Mouse (Mus musculus): ENCODE measurements around the gene Urb2. TPM values are rescaled to one million over a fixed set of nuclear protein-coding genes. Genes with fewer than 3 reads are reported as not detected.

The Urb2 gene
- polyA plus RNA-seq, 1 experiment from 2014 or later = 5.5 TPM

DNA sequence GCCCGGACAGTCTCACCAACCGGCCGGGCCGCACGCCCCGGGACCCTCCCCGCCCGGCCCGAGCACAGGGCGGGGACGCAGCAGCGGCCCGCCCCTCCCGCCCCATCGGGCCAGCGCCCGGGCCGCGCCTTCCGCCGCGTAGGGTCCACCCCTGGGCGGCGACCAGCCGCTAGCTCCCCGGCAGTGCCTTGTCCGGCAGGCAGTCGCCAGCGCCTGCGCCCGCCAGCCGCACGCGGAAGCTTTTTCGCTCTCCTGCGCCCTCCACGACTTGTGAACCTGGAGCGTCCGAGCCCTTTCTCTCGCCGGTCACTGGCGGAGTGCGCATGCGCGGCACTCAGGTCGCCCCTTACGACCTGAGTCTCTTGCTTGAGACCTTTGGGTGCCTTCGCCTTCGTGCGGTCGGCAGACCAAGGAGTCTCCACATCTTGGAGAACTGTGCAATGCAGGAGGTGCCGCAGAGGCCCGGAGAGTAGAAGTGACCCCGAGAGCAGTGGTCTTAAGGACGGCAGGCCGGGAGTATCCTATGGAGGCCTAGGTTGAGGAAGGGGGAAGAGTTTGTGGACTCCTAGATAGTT, 38.4 kb upstream of the Urb2 start, which contains the start of gene Abcb10:
Gene Abcb10 (minus strand): TSS at position 297 of the 575 bp plus-strand sequence.
- Histone ChIP-seq H3K36me3 (replicated peaks; ENCODE audit: control insufficient read depth, insufficient read depth) (no peaks in the 10 kb centered on the region), H3K4me2 (replicated peaks) (peak within 1 kb of the TSS; percentile 95), H3K27me3 (ENCODE audit: control insufficient read depth, insufficient read depth, low read length) (no peaks in the 10 kb centered on the region), H3K27ac (peak within 1 kb of the TSS; percentile 69), H3K9ac (peak within 1 kb of the TSS; percentile 88), H3K9me3 (ENCODE audit: control insufficient read depth, low read length) (no peaks in the 10 kb centered on the region), H3K4me3 (replicated peaks; ENCODE audit: low read length) (peak within 1 kb of the TSS; percentile 89), H3K4me1 (replicated peaks; ENCODE audit: control insufficient read depth, insufficient read depth, low read length) (peaks cover 10% of the 10 kb centered on the region)
- ATAC-seq (ENCODE audit: low FRiP score) (peak; percentile 90), DNase-seq (ENCODE audit: low spot score) (peak; percentile 77)
- under 1% methylated on average over 55 of the region's 56 CpGs for WGBS

DNA sequence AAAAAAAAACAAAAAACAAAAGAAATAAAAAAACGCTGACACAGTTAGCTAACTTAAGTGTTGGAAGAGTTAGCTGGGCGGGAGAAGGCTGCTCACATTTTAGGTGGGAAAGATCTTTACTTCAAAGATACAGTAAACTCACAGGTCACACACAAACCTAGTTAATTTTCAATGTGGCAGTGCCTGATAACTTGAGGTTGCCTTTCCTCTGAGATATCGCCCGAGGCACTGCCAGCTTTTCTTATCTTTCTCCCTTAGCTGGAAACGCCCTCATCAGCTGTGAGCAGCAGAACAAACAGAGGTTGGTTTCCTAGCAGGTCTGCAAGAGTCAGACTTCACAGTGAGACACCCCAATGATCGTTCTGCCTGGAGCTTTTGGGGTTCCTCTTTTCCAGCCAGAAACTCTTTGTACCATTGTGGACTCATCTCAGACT, 32.7 kb upstream of the Urb2 start:
- ATAC-seq (ENCODE audit: low FRiP score) (no peak), DNase-seq (ENCODE audit: low spot score) (no peak)
- no peak overlapping the region for H3K4me3 ChIP-seq (replicated peaks; ENCODE audit: low read length)
- no peaks in the 10 kb centered on the region for H3K36me3 ChIP-seq (replicated peaks; ENCODE audit: control insufficient read depth, insufficient read depth)
- H3K27me3 ChIP-seq (ENCODE audit: control insufficient read depth, insufficient read depth, low read length) = no peaks in the 10 kb centered on the region
- H3K9ac ChIP-seq = no peak overlapping the region
- 75% methylated on average over 6 of the region's 6 CpGs for WGBS
- no peaks in the 10 kb centered on the region for H3K4me1 ChIP-seq (replicated peaks; ENCODE audit: control insufficient read depth, insufficient read depth, low read length)
- no peak overlapping the region for H3K27ac ChIP-seq
- H3K4me2 ChIP-seq (replicated peaks) = no peak overlapping the region
- H3K9me3 ChIP-seq (ENCODE audit: control insufficient read depth, low read length) = no peaks in the 10 kb centered on the region

GRCm38 (mm10) chr8:123989128-123989527, 32.2 kb upstream of the Urb2 start:
- no peak overlapping the region for H3K4me3 ChIP-seq (replicated peaks; ENCODE audit: low read length)
- WGBS = 84% methylated on average over 7 of the region's 7 CpGs
- no peak for ATAC-seq (ENCODE audit: low FRiP score)

DNA sequence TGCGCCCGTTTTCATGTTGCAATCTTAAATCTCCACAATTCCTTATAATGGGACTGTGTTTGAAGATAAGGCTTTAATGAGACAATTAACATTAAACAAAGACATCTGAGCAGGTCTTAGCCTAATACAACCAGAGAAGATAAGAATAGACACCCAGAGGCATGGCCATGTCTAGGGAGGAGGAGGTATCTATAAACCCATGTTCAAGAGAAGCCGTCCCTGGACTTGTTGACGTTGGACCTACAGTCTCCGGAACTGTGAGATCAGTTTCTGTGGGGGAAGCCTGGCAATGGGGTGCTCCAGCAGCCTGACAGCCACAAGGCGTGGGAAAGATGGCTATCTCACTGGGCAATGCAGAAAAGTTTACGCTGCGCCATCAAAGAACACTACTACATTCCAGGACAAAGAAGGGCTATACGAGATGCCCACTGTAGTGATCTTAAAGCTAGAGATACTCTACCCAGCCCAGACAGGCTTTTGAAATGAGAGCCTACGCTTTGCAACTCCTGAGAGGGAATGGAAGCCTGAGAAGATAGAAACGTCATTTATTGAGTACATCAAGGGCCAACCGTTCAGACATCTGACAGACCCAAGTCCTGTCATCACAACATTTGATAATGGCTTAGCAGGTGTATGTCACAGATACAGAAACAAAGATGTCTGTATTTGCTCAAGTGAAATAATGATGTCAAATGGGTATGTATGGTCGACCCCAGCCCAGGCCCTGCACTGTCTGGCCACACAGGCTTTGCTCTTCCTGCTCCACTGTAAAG, 30.8 kb upstream of the Urb2 start:
- H3K36me3 ChIP-seq (replicated peaks; ENCODE audit: control insufficient read depth, insufficient read depth) = 0 out of 2 replicates have a peak, but pooled peaks cover 8% of the 10 kb centered on the region
- H3K9ac ChIP-seq = no peak overlapping the region
- no peak overlapping the region for H3K4me2 ChIP-seq (replicated peaks)
- DNase-seq (ENCODE audit: low spot score) (no peak), ATAC-seq (ENCODE audit: low FRiP score) (no peak)
- no peak overlapping the region for H3K27ac ChIP-seq
- H3K4me3 ChIP-seq (replicated peaks; ENCODE audit: low read length) = no peak overlapping the region
- no peaks in the 10 kb centered on the region for H3K9me3 ChIP-seq (ENCODE audit: control insufficient read depth, low read length)
- H3K4me1 ChIP-seq (replicated peaks; ENCODE audit: control insufficient read depth, insufficient read depth, low read length) = no peaks in the 10 kb centered on the region
- 93% methylated on average over 13 of the region's 13 CpGs for WGBS
- H3K27me3 ChIP-seq (ENCODE audit: control insufficient read depth, insufficient read depth, low read length) = no peaks in the 10 kb centered on the region

More at GRCm38 (mm10) chr8:123989128-123989527, 32.2 kb upstream of the Urb2 start:
- no peak overlapping the region for H3K27ac ChIP-seq
- H3K27me3 ChIP-seq (ENCODE audit: control insufficient read depth, insufficient read depth, low read length) = no peaks in the 10 kb centered on the region
- H3K4me1 ChIP-seq (replicated peaks; ENCODE audit: control insufficient read depth, insufficient read depth, low read length) = no peaks in the 10 kb centered on the region
- 0 out of 2 replicates have a peak, but pooled peaks cover 2% of the 10 kb centered on the region for H3K36me3 ChIP-seq (replicated peaks; ENCODE audit: control insufficient read depth, insufficient read depth)
- H3K9ac ChIP-seq = no peak overlapping the region
- no peak for DNase-seq (ENCODE audit: low spot score)
- H3K9me3 ChIP-seq (ENCODE audit: control insufficient read depth, low read length) = no peaks in the 10 kb centered on the region
- no peak overlapping the region for H3K4me2 ChIP-seq (replicated peaks)

DNA sequence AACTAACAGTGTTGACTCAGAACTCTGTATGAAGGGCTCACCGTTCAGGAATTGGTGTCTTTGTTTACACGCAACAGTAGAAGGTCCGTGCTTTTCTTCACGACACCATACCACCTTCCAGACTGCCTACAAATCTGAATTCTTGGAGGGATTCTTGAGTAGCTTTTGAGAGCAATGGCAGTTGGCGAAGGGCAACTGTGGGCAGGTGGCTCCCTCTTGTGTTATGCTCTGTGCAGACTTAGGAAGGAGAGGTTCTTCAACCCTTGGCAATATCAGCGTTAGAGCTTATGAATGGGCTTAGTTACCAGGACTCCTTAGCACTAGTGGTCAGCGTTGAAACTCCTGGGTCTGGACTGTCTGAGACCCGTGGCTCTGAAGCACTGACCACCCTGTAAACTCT, 28.7 kb upstream of the Urb2 start:
- ATAC-seq (ENCODE audit: low FRiP score) (no peak), DNase-seq (ENCODE audit: low spot score) (no peak)
- Histone ChIP-seq H3K4me1 (replicated peaks; ENCODE audit: control insufficient read depth, insufficient read depth, low read length) (no peaks in the 10 kb centered on the region), H3K4me2 (replicated peaks) (no peak overlapping the region), H3K36me3 (replicated peaks; ENCODE audit: control insufficient read depth, insufficient read depth) (peaks cover 22% of the 10 kb centered on the region), H3K9ac (no peak overlapping the region), H3K4me3 (replicated peaks; ENCODE audit: low read length) (no peak overlapping the region), H3K27ac (no peak overlapping the region), H3K9me3 (ENCODE audit: control insufficient read depth, low read length) (no peaks in the 10 kb centered on the region), H3K27me3 (ENCODE audit: control insufficient read depth, insufficient read depth, low read length) (no peaks in the 10 kb centered on the region)
- 84% methylated on average over 8 of the region's 8 CpGs for WGBS

- Histone ChIP-seq H3K9ac (no peak overlapping the region), H3K4me3 (replicated peaks; ENCODE audit: low read length) (no peak overlapping the region)
Measured at GRCm38 (mm10) chr8:123993597-123993996, 27.7 kb upstream of the Urb2 start.

GRCm38 (mm10) chr8:123993997-123994396, 27.3 kb upstream of the Urb2 start:
- 97% methylated on average over 3 of the region's 3 CpGs for WGBS
- Histone ChIP-seq H3K9me3 (ENCODE audit: control insufficient read depth, low read length) (no peaks in the 10 kb centered on the region), H3K4me1 (replicated peaks; ENCODE audit: control insufficient read depth, insufficient read depth, low read length) (no peaks in the 10 kb centered on the region), H3K4me3 (replicated peaks; ENCODE audit: low read length) (no peak overlapping the region), H3K4me2 (replicated peaks) (no peak overlapping the region), H3K36me3 (replicated peaks; ENCODE audit: control insufficient read depth, insufficient read depth) (peaks cover 22% of the 10 kb centered on the region), H3K27ac (no peak overlapping the region), H3K27me3 (ENCODE audit: control insufficient read depth, insufficient read depth, low read length) (no peaks in the 10 kb centered on the region), H3K9ac (no peak overlapping the region)
- DNase-seq (ENCODE audit: low spot score) = no peak
- ATAC-seq (ENCODE audit: low FRiP score) = no peak

More at GRCm38 (mm10) chr8:123993597-123993996, 27.7 kb upstream of the Urb2 start:
- 94% methylated on average over 5 of the region's 5 CpGs for WGBS
- Histone ChIP-seq H3K9me3 (ENCODE audit: control insufficient read depth, low read length) (no peaks in the 10 kb centered on the region), H3K4me1 (replicated peaks; ENCODE audit: control insufficient read depth, insufficient read depth, low read length) (no peaks in the 10 kb centered on the region), H3K27ac (no peak overlapping the region), H3K4me2 (replicated peaks) (no peak overlapping the region), H3K36me3 (replicated peaks; ENCODE audit: control insufficient read depth, insufficient read depth) (peaks cover 22% of the 10 kb centered on the region), H3K27me3 (ENCODE audit: control insufficient read depth, insufficient read depth, low read length) (no peaks in the 10 kb centered on the region)
- DNase-seq (ENCODE audit: low spot score) (no peak), ATAC-seq (ENCODE audit: low FRiP score) (no peak)

GRCm38 (mm10) chr8:123999568-123999967, 21.7 kb upstream of the Urb2 start:
- Histone ChIP-seq H3K4me3 (replicated peaks; ENCODE audit: low read length) (no peak overlapping the region), H3K27ac (no peak overlapping the region), H3K36me3 (replicated peaks; ENCODE audit: control insufficient read depth, insufficient read depth) (peaks cover 65% of the 10 kb centered on the region), H3K4me1 (replicated peaks; ENCODE audit: control insufficient read depth, insufficient read depth, low read length) (no peaks in the 10 kb centered on the region), H3K9me3 (ENCODE audit: control insufficient read depth, low read length) (no peaks in the 10 kb centered on the region), H3K9ac (no peak overlapping the region), H3K27me3 (ENCODE audit: control insufficient read depth, insufficient read depth, low read length) (no peaks in the 10 kb centered on the region), H3K4me2 (replicated peaks) (no peak overlapping the region)
- ATAC-seq (ENCODE audit: low FRiP score) (no peak), DNase-seq (ENCODE audit: low spot score) (no peak)
- WGBS = 74% methylated on average over 2 of the region's 2 CpGs

DNA sequence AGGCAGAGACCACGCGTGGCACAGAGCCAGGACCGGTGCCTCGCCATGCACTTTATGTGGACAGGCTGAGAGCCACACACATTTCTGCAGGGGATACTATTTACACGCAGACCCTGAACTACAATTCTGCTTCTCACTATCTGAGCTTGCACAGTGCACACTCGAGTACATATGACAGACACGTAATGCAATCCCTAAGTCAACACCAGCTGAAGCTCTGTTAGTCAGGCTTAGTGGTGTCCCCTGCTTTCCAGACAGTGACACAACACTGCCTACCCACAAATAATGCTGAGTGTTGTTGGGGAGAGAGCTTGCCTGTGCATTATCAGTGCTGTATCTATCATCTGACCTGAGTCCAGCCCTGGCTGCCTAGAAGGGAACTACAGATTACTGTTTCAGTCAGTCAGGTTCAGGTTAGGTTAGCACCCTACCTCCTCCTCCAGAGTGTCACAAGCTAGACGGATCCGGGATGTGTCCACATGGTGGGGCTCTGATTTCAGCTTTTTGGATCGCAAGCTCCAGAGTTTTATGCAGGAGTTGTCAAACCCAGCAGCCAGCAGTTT, 18.7 kb upstream of the Urb2 start:
- WGBS = 93% methylated on average over 10 of the region's 10 CpGs
- peaks cover 79% of the 10 kb centered on the region for H3K36me3 ChIP-seq (replicated peaks; ENCODE audit: control insufficient read depth, insufficient read depth)
- H3K27me3 ChIP-seq (ENCODE audit: control insufficient read depth, insufficient read depth, low read length) = no peaks in the 10 kb centered on the region
- no peak for ATAC-seq (ENCODE audit: low FRiP score)
- H3K4me2 ChIP-seq (replicated peaks) = no peak overlapping the region
- H3K4me3 ChIP-seq (replicated peaks; ENCODE audit: low read length) = no peak overlapping the region
- no peaks in the 10 kb centered on the region for H3K9me3 ChIP-seq (ENCODE audit: control insufficient read depth, low read length)
- H3K9ac ChIP-seq = no peak overlapping the region
- H3K27ac ChIP-seq = no peak overlapping the region
- no peak for DNase-seq (ENCODE audit: low spot score)
- H3K4me1 ChIP-seq (replicated peaks; ENCODE audit: control insufficient read depth, insufficient read depth, low read length) = no peaks in the 10 kb centered on the region
